Mouse (Mus musculus): Measurements from ENCODE around the gene Fancc. TPM values are rescaled to one million over a fixed set of nuclear protein-coding genes. Genes with fewer than 3 reads are reported as not detected.
A peak's percentile ranks its signal among the peaks of the same experiment; 100 is the strongest.
"Not testable (repeated sequence)": the region's sequence is repeated elsewhere in the genome, so short reads cannot be mapped to it uniquely, and the experiment has no call there.

Gene Fancc
- polyA plus RNA-seq, 1 experiment from 2014 or later, result 16.1 TPM

DNA sequence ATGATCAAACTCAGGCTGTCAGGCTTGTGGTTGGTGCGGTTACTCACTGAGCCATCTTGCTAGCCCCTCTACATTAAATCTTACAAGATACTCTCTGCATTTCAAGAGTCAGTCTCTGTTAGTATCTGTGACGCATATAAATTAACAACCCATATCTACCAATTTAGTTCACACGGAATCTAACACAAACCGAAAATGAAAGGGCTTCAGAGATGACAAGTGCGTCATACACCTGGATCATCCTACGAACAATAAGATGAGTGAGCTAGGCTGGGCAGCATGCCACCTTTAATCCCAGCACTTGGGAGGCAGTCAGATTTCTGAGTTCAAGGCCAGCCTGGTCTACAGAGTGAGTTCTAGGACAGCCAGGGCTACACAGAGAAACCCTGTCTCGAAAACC, 177.3 kb downstream of the Fancc start:
- 97% methylated on average over 7 of the region's 7 CpGs for WGBS
- no peak for ATAC-seq (replicated peaks)

DNA sequence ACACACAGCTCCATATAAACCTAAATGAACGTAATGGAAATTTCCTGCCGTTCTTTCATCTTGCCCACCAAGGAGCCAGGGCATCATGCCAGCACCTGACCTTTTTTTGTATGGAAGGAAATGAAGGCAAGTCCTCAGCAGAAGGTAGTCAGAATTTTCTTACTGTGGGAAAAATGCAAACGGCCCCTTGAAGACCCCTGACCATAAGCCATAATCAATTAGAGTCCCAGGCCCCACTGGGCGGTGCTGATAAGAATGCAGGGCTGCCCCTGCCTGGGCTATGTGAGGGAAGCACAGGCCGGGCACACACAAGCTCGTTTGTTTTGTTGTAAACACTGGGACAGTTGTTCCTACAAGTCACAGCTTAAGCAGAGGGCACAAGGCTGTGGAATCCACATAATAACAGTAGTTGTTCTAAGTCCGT, 179.4 kb downstream of the Fancc start:
- no peaks in the 10 kb centered on the region for H3K27me3 ChIP-seq (replicated peaks)
- no peak for ATAC-seq (replicated peaks)
- H3K9me3 ChIP-seq, result no peaks in the 10 kb centered on the region
- no peak overlapping the region for H3K4me3 ChIP-seq
- H3K27ac ChIP-seq, result no peak overlapping the region
- H3K9ac ChIP-seq, result no peak overlapping the region
- WGBS, result 60% methylated on average over 7 of the region's 7 CpGs
- H3K36me3 ChIP-seq (replicated peaks), result no peaks in the 10 kb centered on the region
- H3K4me2 ChIP-seq, result no peak overlapping the region
- H3K4me1 ChIP-seq, result no peaks in the 10 kb centered on the region; the same call in 1 of the 2 replicates

More for the DNA sequence above, 177.3 kb downstream of the Fancc start:
- Histone ChIP-seq H3K27me3 (replicated peaks) (no peaks in the 10 kb centered on the region), H3K4me2 (no peak overlapping the region), H3K27ac (no peak overlapping the region), H3K9ac (no peak overlapping the region), H3K36me3 (replicated peaks) (no peaks in the 10 kb centered on the region), H3K4me1 (no peaks in the 10 kb centered on the region; the same call in 1 of the 2 replicates), H3K9me3 (no peaks in the 10 kb centered on the region), H3K4me3 (no peak overlapping the region)

DNA sequence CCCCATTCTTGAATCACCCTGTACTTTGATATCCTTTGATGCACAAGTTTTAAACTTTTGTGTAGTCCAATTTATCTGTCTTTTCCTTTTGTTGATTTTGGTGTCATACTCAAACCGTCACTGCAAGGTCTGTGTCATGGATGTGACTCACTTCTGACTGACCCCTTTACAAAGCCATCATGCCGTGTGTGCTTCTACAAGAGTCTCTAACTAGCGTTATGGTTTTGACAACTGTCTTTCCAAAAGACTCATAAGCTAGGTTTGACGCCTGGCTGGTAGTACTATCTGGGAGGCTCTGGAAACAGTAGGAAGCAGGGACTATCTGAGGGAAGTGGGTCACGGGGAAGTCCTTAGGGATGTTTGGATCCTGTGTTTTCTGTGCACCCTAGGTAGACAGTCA, 180.7 kb downstream of the Fancc start:
- ATAC-seq (replicated peaks), result no peak
- no peak overlapping the region for H3K4me3 ChIP-seq
- H3K36me3 ChIP-seq (replicated peaks), result no peaks in the 10 kb centered on the region; the same call in 1 of the 2 replicates
- H3K4me2 ChIP-seq, result no peak overlapping the region
- no peaks in the 10 kb centered on the region; the same call in 1 of the 2 replicates for H3K4me1 ChIP-seq
- H3K9me3 ChIP-seq, result no peaks in the 10 kb centered on the region
- no peak overlapping the region for H3K9ac ChIP-seq
- no peak overlapping the region for H3K27ac ChIP-seq
- WGBS, result 86% methylated on average over 5 of the region's 5 CpGs
- H3K27me3 ChIP-seq (replicated peaks), result no peaks in the 10 kb centered on the region

- 85% methylated on average over 6 of the region's 6 CpGs for WGBS
- no peak for ATAC-seq (replicated peaks)
Measured at GRCm38 (mm10) chr13:63315777-63316176, 181.3 kb downstream of the Fancc start.

DNA sequence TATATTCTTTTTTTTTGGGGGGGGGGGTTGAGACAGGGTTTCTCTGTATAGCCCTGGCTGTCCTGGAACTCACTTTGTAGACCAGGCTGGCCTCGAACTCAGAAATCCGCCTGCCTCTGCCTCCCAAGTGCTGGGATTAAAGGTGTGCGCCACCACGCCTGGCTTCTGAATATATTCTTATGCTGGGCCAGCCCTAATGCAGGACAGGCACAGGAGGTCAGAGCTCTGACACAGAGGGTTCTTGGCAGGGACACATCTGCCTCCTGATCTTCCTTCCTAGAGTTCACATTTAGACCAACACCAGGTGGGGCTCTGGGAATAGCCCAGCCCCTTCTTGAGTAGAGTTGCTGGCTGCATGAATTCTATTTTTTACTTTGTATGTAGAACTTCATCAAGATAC, 182.0 kb downstream of the Fancc start:
- not testable (repeated sequence) for H3K27ac ChIP-seq; H3K4me3 ChIP-seq; H3K27me3 ChIP-seq (replicated peaks); H3K9me3 ChIP-seq; H3K9ac ChIP-seq; H3K36me3 ChIP-seq (replicated peaks); H3K4me1 ChIP-seq; ATAC-seq (replicated peaks); H3K4me2 ChIP-seq
- WGBS, result 98% methylated on average over 4 of the region's 4 CpGs

More at GRCm38 (mm10) chr13:63315777-63316176, 181.3 kb downstream of the Fancc start:
- Histone ChIP-seq H3K27me3 (replicated peaks) (no peaks in the 10 kb centered on the region), H3K4me2 (no peak overlapping the region), H3K9me3 (no peaks in the 10 kb centered on the region), H3K9ac (no peak overlapping the region), H3K36me3 (replicated peaks) (no peaks in the 10 kb centered on the region; the same call in 1 of the 2 replicates), H3K4me1 (no peaks in the 10 kb centered on the region; the same call in 1 of the 2 replicates), H3K27ac (no peak overlapping the region), H3K4me3 (no peak overlapping the region)

- no peak overlapping the region for H3K27ac ChIP-seq
- no peaks in the 10 kb centered on the region; the same call in 1 of the 2 replicates for H3K4me1 ChIP-seq
- H3K27me3 ChIP-seq (replicated peaks), result no peaks in the 10 kb centered on the region
- 94% methylated on average over 4 of the region's 4 CpGs for whole genome bisulfite sequencing
- H3K4me3 ChIP-seq, result no peak overlapping the region
- no peak for ATAC-seq (replicated peaks)
- no peak overlapping the region for H3K9ac ChIP-seq
- no peak overlapping the region for H3K4me2 ChIP-seq
- H3K9me3 ChIP-seq, result no peaks in the 10 kb centered on the region
- no peaks in the 10 kb centered on the region; the same call in 1 of the 2 replicates for H3K36me3 ChIP-seq (replicated peaks)
Measured at GRCm38 (mm10) chr13:63314608-63314920, 182.5 kb downstream of the Fancc start.

DNA sequence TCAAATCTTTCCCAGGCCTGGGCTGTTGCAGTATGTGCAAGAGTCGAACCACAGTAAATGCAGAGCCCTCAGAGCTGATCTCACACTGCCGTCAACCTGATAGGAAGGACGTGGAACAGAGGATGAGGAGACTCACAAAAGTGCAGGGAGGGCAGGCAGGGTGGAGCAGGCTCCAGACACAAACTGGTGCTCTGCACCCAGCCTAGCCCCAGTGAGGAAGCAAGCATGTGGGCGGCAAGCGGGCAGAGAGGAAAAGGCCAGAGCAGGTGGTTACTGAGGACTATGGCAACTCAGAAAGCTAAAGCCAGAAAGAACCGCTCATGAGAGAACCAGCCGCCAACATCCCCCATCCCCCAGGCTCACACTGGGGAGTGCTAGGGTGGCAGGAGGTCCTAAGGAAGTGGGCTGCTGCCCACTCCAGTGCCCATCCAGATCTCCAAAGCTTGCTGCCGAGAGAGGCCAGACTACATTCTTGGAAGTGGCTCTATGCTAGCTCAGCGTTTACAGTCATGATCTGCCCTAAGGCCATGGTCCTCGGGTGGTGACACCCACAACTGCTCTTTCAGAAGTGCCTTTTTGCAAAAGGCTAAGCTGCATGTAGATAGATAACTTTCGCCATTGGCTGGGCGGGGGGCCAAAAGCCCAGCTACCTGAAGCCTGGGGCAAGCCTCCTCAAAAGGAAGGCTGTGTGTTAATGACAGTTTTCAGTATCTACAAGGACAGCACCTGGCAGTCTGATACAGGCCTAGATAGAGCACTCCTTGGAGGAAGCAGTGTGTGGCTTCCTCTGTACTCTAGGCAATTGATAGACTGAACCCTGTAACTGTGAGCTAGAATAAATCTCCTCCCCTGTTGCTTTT, 183.1 kb downstream of the Fancc start:
- Histone ChIP-seq H3K36me3 (replicated peaks) (no peaks in the 10 kb centered on the region; the same call in 1 of the 2 replicates), H3K9ac (no peak overlapping the region), H3K4me2 (no peak overlapping the region), H3K27ac (no peak overlapping the region), H3K4me3 (no peak overlapping the region), H3K27me3 (replicated peaks) (no peaks in the 10 kb centered on the region), H3K9me3 (no peaks in the 10 kb centered on the region), H3K4me1 (no peaks in the 10 kb centered on the region; the same call in 1 of the 2 replicates)
- 88% methylated on average over 12 of the region's 12 CpGs for WGBS
- peak; percentile 47; the same call in 1 of the 2 replicates for ATAC-seq (replicated peaks)

DNA sequence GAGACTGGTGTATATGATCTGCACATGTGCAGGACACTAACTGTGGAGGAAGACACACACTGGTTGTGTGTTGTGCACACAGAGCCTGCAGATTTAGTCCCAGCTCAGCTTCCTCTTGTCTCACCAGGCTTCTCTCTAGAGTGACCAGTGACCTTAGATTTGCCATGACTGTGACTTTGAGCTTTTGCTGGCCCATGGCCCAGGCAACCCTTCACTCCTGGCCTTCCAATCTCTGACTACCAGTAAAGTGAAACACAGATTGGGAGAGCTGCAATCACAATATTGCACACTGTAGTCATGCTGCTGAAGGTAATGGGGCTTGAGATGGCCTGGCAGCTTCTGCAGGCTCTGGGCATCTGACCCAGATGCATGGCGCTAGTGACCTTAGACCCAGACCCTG, 183.8 kb downstream of the Fancc start:
- H3K9ac ChIP-seq, result no peak overlapping the region
- no peak overlapping the region for H3K4me2 ChIP-seq
- H3K4me1 ChIP-seq, result no peaks in the 10 kb centered on the region; the same call in 1 of the 2 replicates
- H3K27ac ChIP-seq, result no peak overlapping the region
- WGBS, result 100% methylated on average over 1 of the region's 1 CpGs
- H3K4me3 ChIP-seq, result no peak overlapping the region
- H3K36me3 ChIP-seq (replicated peaks), result no peaks in the 10 kb centered on the region; the same call in 1 of the 2 replicates
- H3K27me3 ChIP-seq (replicated peaks), result no peaks in the 10 kb centered on the region
- ATAC-seq (replicated peaks), result no peak
- H3K9me3 ChIP-seq, result no peaks in the 10 kb centered on the region

GRCm38 (mm10) chr13:63311156-63311555, 185.9 kb downstream of the Fancc start:
- Histone ChIP-seq H3K27ac (no peak overlapping the region), H3K4me3 (no peak overlapping the region), H3K9ac (no peak overlapping the region), H3K27me3 (replicated peaks) (no peaks in the 10 kb centered on the region), H3K4me2 (no peak overlapping the region), H3K4me1 (no peaks in the 10 kb centered on the region), H3K36me3 (replicated peaks) (no peaks in the 10 kb centered on the region; the same call in 1 of the 2 replicates), H3K9me3 (no peaks in the 10 kb centered on the region)
- ATAC-seq (replicated peaks), result no peak
- WGBS, result 69% methylated on average over 2 of the region's 2 CpGs

- H3K4me3 ChIP-seq, result no peak overlapping the region
- H3K4me2 ChIP-seq, result no peak overlapping the region
- ATAC-seq (replicated peaks), result no peak
- no peaks in the 10 kb centered on the region for H3K27me3 ChIP-seq (replicated peaks)
- H3K4me1 ChIP-seq, result no peaks in the 10 kb centered on the region
- H3K27ac ChIP-seq, result no peak overlapping the region
- H3K36me3 ChIP-seq (replicated peaks), result no peaks in the 10 kb centered on the region; the same call in 1 of the 2 replicates
- WGBS, result 91% methylated on average over 3 of the region's 3 CpGs
- no peak overlapping the region for H3K9ac ChIP-seq
- H3K9me3 ChIP-seq, result no peaks in the 10 kb centered on the region
Measured at GRCm38 (mm10) chr13:63309563-63309962, 187.5 kb downstream of the Fancc start.

DNA sequence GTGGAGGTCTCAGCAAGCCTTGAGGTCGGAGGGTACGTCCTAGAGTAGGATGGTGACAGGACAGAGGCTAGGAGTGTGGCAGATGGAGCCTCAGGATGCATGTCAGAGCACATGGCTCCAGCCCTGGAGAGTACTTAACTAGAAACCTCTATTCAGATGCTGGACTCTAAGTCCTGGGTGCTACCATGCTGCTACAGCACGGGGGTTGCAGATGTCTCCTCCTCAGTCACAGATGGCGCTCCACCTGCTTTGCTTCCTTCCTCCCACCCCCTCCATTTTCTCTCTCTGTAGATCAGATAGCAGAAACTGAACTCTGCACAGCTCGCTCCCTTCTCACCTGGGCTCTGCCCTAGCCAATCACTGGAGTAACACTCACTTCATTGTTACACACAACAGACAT, 190.3 kb downstream of the Fancc start:
- ATAC-seq (replicated peaks), result no peak

DNA sequence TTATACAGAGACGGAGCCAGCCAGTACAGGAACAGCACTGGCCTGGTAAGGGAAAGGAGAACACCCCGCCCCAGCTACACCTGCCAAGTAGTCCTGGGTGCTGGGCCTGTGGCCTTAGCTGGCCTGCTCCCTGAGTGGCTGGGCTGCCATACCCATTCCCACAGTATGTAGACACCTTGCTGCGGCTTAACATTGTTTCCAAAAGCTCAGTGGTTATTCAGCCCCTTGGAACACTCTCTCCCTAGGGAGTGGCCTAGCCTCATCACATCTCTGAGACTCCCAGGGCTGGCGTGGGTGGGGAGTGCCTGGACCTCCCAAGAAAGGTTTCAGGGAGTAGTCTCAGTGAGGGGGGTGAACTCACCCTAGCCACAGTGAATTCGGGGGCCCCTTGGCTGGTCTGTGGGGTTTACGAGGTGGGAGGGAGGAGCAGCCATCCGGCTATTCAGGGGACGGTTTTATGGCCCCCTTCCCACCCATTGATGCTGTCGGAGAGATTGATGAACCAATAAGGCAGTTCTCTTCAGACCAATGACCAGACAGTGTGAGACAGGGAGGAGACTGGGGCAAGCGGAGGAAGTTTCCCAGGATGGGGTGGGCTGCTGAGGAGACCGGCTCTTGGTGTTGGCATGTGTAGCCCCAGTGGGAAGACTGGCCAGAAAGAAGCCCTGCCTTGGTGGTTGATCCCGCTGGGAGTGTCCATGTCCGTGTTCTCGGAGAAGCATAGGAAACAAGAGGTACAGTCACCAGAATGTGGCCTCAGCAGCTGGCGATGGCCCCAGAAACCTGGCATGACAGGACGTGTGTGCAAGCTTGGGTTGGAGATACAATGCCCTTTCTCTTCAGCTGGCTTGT, 191.7 kb downstream of the Fancc start:
- H3K9me3 ChIP-seq, result no peaks in the 10 kb centered on the region
- ATAC-seq (replicated peaks), result no peak
- H3K4me1 ChIP-seq, result 0 out of 2 replicates have a peak, but pooled peaks cover 5% of the 10 kb centered on the region
- H3K9ac ChIP-seq, result no peak overlapping the region
- H3K27me3 ChIP-seq (replicated peaks), result no peaks in the 10 kb centered on the region
- H3K4me2 ChIP-seq, result no peak overlapping the region
- no peak overlapping the region for H3K4me3 ChIP-seq
- 75% methylated on average over 16 of the region's 16 CpGs for WGBS
- H3K36me3 ChIP-seq (replicated peaks), result no peaks in the 10 kb centered on the region
- H3K27ac ChIP-seq, result no peak overlapping the region

More for the DNA sequence above, 190.3 kb downstream of the Fancc start:
- H3K4me1 ChIP-seq, result 0 out of 2 replicates have a peak, but pooled peaks cover 3% of the 10 kb centered on the region
- H3K4me3 ChIP-seq, result no peak overlapping the region
- H3K9me3 ChIP-seq, result no peaks in the 10 kb centered on the region
- 86% methylated on average over 5 of the region's 5 CpGs for WGBS
- H3K9ac ChIP-seq, result no peak overlapping the region
- H3K4me2 ChIP-seq, result no peak overlapping the region
- no peaks in the 10 kb centered on the region; the same call in 1 of the 2 replicates for H3K36me3 ChIP-seq (replicated peaks)
- no peak overlapping the region for H3K27ac ChIP-seq
- no peaks in the 10 kb centered on the region for H3K27me3 ChIP-seq (replicated peaks)
